Comparison of ENCODE assay signal across 19 mouse cellular contexts in genomic region chr13:49154028-49154427, GRCm38 (mm10). TPM values are rescaled to one million over a fixed set of nuclear protein-coding genes. Genes with fewer than 3 reads are reported as not detected.
DNase-seq lines count a peak whose midpoint lies in the region; ATAC-seq and TF ChIP-seq lines count a peak whose summit lies in the region.
"Had no signal": no experiment of that assay in that cellular context is flagged by ENCODE, and none has a peak within 500 bp of the region (broad histone marks: within the 10 kb centered on the region; RNA-seq: fewer than 3 reads in every experiment).

No protein-coding gene starts in this region.

- no peaks in the 10 kb centered on the region for H3K36me3 ChIP-seq in heart, embryonic 10.5 days
- H3K36me3 ChIP-seq in heart, postnatal 0 days (replicated peaks; ENCODE audit: control insufficient read depth, insufficient read depth, low read length), result no peaks in the 10 kb centered on the region
- H3K36me3 ChIP-seq in heart, adult 2 months (ENCODE audit: control insufficient read depth, insufficient read depth, low read length), result no peaks in the 10 kb centered on the region
- no peaks in the 10 kb centered on the region for H3K36me3 ChIP-seq in kidney, embryonic 16.5 days (ENCODE audit: insufficient read depth, low read length)
- H3K36me3 ChIP-seq: limb, embryonic 15.5 days; midbrain, embryonic 12.5 days had no signal

- no peak for TF ChIP-seq CTCF in heart, postnatal 0 days (IDR thresholded peaks at IDR 0.05; ENCODE audit: low read depth)
- TF ChIP-seq CTCF in heart, adult 2 months (IDR thresholded peaks at IDR 0.05), result no peak

- TF ChIP-seq EP300 in heart, postnatal 0 days (IDR thresholded peaks at IDR 0.05; ENCODE audit: low read depth), result no peak
- no peak for TF ChIP-seq EP300 in heart, adult 2 months (IDR thresholded peaks at IDR 0.05; ENCODE audit: insufficient read depth, low read depth, low read length)

- no peak overlapping the region for H3K4me3 ChIP-seq in heart, embryonic 10.5 days
- no peak overlapping the region for H3K4me3 ChIP-seq in heart, postnatal 0 days (ENCODE audit: low read depth, low read length)
- no peak overlapping the region for H3K4me3 ChIP-seq in heart, adult 2 months
- H3K4me3 ChIP-seq in kidney, embryonic 16.5 days (ENCODE audit: low read length), result no peak overlapping the region
- H3K4me3 ChIP-seq: forebrain, embryonic 13.5 days; left cerebral cortex, adult 2 months; limb, embryonic 15.5 days; midbrain, embryonic 12.5 days had no signal

- peaks cover 10% of the 10 kb centered on the region for H3K4me1 ChIP-seq in heart, embryonic 10.5 days
- 0 out of 2 replicates have a peak, but pooled peaks cover 12% of the 10 kb centered on the region for H3K4me1 ChIP-seq in heart, postnatal 0 days (ENCODE audit: control insufficient read depth, insufficient read depth)
- H3K4me1 ChIP-seq in heart, adult 2 months (ENCODE audit: control insufficient read depth, insufficient read depth, low read length), result no peaks in the 10 kb centered on the region
- no peaks in the 10 kb centered on the region for H3K4me1 ChIP-seq in kidney, embryonic 16.5 days (ENCODE audit: insufficient read depth, low read length)
- H3K4me1 ChIP-seq: forebrain, embryonic 13.5 days; midbrain, embryonic 12.5 days had no signal

- no peak for TF ChIP-seq POLR2A in heart, adult 2 months (IDR thresholded peaks at IDR 0.05; ENCODE audit: insufficient read depth, low read depth, low read length)

- peak overlapping the region; percentile 1; the same call in 1 of the 2 replicates for H3K9ac ChIP-seq in heart, postnatal 0 days (replicated peaks; ENCODE audit: low read depth, low read length)
- no peak overlapping the region for H3K9ac ChIP-seq in heart, adult 2 months (ENCODE audit: low read depth, low read length)
- H3K9ac ChIP-seq in kidney, embryonic 16.5 days (replicated peaks; ENCODE audit: low read length), result no peak overlapping the region
- H3K9ac ChIP-seq: forebrain, embryonic 13.5 days; limb, embryonic 15.5 days; liver, embryonic 14.5 days; lung, embryonic 14.5 days; midbrain, embryonic 12.5 days had no signal

- H3K79me2 ChIP-seq in heart, adult 2 months (replicated peaks; ENCODE audit: control insufficient read depth, insufficient read depth, low read length), result no peaks in the 10 kb centered on the region

- 67% methylated on average over 10 of the region's 10 CpGs for WGBS in heart, embryonic 10.5 days
- WGBS in heart, postnatal 0 days, result 55% methylated on average over 10 of the region's 10 CpGs
- WGBS in heart, adult 2 months, result 71% methylated on average over 10 of the region's 10 CpGs
- WGBS in kidney, embryonic 16.5 days, result 67% methylated on average over 10 of the region's 10 CpGs

- peak overlapping the region; percentile 60; the same call in 1 of the 2 replicates for H3K27ac ChIP-seq in heart, embryonic 10.5 days
- H3K27ac ChIP-seq in heart, postnatal 0 days (ENCODE audit: low read depth), result no peak overlapping the region
- no peak overlapping the region; the same call in 1 of the 2 replicates for H3K27ac ChIP-seq in heart, adult 2 months
- no peak overlapping the region for H3K27ac ChIP-seq in kidney, embryonic 16.5 days (ENCODE audit: low read length)
- H3K27ac ChIP-seq: forebrain, embryonic 13.5 days; left cerebral cortex, adult 2 months; limb, embryonic 15.5 days; liver, embryonic 14.5 days; midbrain, embryonic 12.5 days had no signal

- ATAC-seq in heart, postnatal 0 days (ENCODE audit: insufficient read depth, low read depth), result no peak
- ATAC-seq in kidney, embryonic 16.5 days (ENCODE audit: low FRiP score, low TSS enrichment), result no peak
- ATAC-seq: forebrain, embryonic 13.5 days had no signal

- intact Hi-C loops in heart, postnatal 10 days (cut with DNase I), result no loop called here
- intact Hi-C loops in heart, adult 2 months (cut with DNase I), result loop anchor here (5.0 kb wide), 1 partner anchor 97 kb away; no protein-coding TSS in a partner anchor

- DNase-seq in heart, embryonic 10.5 days (ENCODE audit: low spot score), result no peak
- no peak for DNase-seq in heart, postnatal 10 days
- DNase-seq in heart, postnatal 0 days (ENCODE audit: low spot score), result peak; percentile 10
- no peak for DNase-seq in heart, adult 2 months
- DNase-seq in kidney, adult 9 months, result peak; percentile 26
- DNase-seq in kidney, postnatal 25 days, result peak; percentile 22 to 57
- no peak for DNase-seq in cerebellum, adult 9-10 months
- DNase-seq: adrenal gland, postnatal 14 days; cerebellum, adult 8-10 months; left cerebral cortex, postnatal 4 days; lung, embryonic 14.5 days; right cerebral cortex, postnatal 14 days had no signal

- 0 out of 2 replicates have a peak overlapping the region, but pooled peaks have one; percentile 15 for H3K4me2 ChIP-seq in heart, postnatal 0 days (ENCODE audit: low read depth, low read length)
- no peak overlapping the region for H3K4me2 ChIP-seq in kidney, embryonic 16.5 days (replicated peaks; ENCODE audit: low read depth, low read length)
- H3K4me2 ChIP-seq: forebrain, embryonic 13.5 days; limb, embryonic 15.5 days; lung, embryonic 14.5 days; midbrain, embryonic 12.5 days had no signal

- peaks cover 37% of the 10 kb centered on the region for H3K27me3 ChIP-seq in heart, embryonic 10.5 days (ENCODE audit: insufficient read depth, poor library complexity, severe bottlenecking)
- peaks cover 7% of the 10 kb centered on the region; the same call in 1 of the 2 replicates for H3K27me3 ChIP-seq in heart, postnatal 0 days (ENCODE audit: control insufficient read depth, insufficient read depth, low read length)
- no peaks in the 10 kb centered on the region; the same call in 1 of the 2 replicates for H3K27me3 ChIP-seq in heart, adult 2 months (ENCODE audit: control insufficient read depth, insufficient read depth, low read length)
- H3K27me3 ChIP-seq in kidney, embryonic 16.5 days (ENCODE audit: insufficient read depth, low read length), result peaks cover 3% of the 10 kb centered on the region

- H3K9me3 ChIP-seq in heart, embryonic 10.5 days, result no peaks in the 10 kb centered on the region
- 0 out of 2 replicates have a peak, but pooled peaks cover 6% of the 10 kb centered on the region for H3K9me3 ChIP-seq in heart, postnatal 0 days (replicated peaks; ENCODE audit: control insufficient read depth, low read length)
- 0 out of 2 replicates have a peak, but pooled peaks cover 4% of the 10 kb centered on the region for H3K9me3 ChIP-seq in kidney, embryonic 16.5 days (ENCODE audit: low read length)
- H3K9me3 ChIP-seq: forebrain, embryonic 13.5 days; limb, embryonic 15.5 days; midbrain, embryonic 12.5 days had no signal

RNA-seq across cellular contexts. Expression of gene Wnk2, which starts 6.2 kb away (rescaled TPM):
- 0.89 TPM in 2 replicates for polyA plus RNA-seq in heart, embryonic 10.5 days (2016; fragmentation: Nextera tagmentation; extraction: Ambion mirVana)
- 10 to 100 TPM; 26.9 to 27.6 TPM for total RNA-seq in heart, postnatal 10 days (2021)
- 5.4 and 5.5 TPM in 2 replicates for total RNA-seq in heart, postnatal 0 days (2014; rRNA removed; ENCODE audit: low replicate concordance)
- 1.5 TPM in 2 replicates for polyA plus RNA-seq in heart, postnatal 0 days (2015; fragmentation: Nextera tagmentation; extraction: Ambion mirVana)
- total RNA-seq in heart, adult 2 months (2021), result 10 to 100 TPM; 66.7 to 79.4 TPM
- 28.7 and 30.9 TPM in 2 replicates for polyA plus RNA-seq in heart, adult 2 months (2012; rRNA removed)
- polyA plus RNA-seq in kidney, embryonic 16.5 days (2015; fragmentation: Nextera tagmentation; extraction: Ambion mirVana), result 1.0 and 1.2 TPM in 2 replicates
- total RNA-seq: hematopoietic stem cell, adult 5-6 weeks had no signal

RNA-seq across cellular contexts. Expression of gene Ninj1, which starts 33.3 kb away (rescaled TPM):
- 51.3 and 55.3 TPM in 2 replicates for polyA plus RNA-seq in heart, embryonic 10.5 days (2016; fragmentation: Nextera tagmentation; extraction: Ambion mirVana)
- total RNA-seq in heart, postnatal 10 days (2021), result 10 to 100 TPM; 45.2 to 88.0 TPM
- total RNA-seq in heart, postnatal 0 days (2014; rRNA removed; ENCODE audit: low replicate concordance), result 75.3 and 102 TPM in 2 replicates
- polyA plus RNA-seq in heart, postnatal 0 days (2015; fragmentation: Nextera tagmentation; extraction: Ambion mirVana), result 94.6 and 97.2 TPM in 2 replicates
- 100 to 1,000 TPM; 108 to 152 TPM for total RNA-seq in heart, adult 2 months (2021)
- 157 and 220 TPM in 2 replicates for polyA plus RNA-seq in heart, adult 2 months (2012; rRNA removed)
- 76.1 and 77.1 TPM in 2 replicates for polyA plus RNA-seq in kidney, embryonic 16.5 days (2015; fragmentation: Nextera tagmentation; extraction: Ambion mirVana)

Comparison
In these comparisons a context has a peak if more than half of its experiments do, and no peak if none do; other contexts are left out.
1. DNase-seq: peak in heart, postnatal 0 days (single experiment), kidney, adult 9 months (single experiment) and kidney, postnatal 25 days (2 of 2); none in heart, embryonic 10.5 days (single experiment), heart, postnatal 10 days (0 of 2), heart, adult 2 months (0 of 2) and cerebellum, adult 9-10 months (single experiment).
2. RNA of gene Wnk2, which starts 6.2 kb away (polyA plus RNA-seq): 28.7 to 30.9 TPM in heart, adult 2 months; 1.5 TPM in heart, postnatal 0 days, 1.0 to 1.2 TPM in kidney, embryonic 16.5 days and 0.89 TPM in heart, embryonic 10.5 days; every median in the first group is over 10 times any median in the second.